Mouse (Mus musculus) c-Kit-positive CD71-positive TER-119-positive erythroid progenitor cells, embryonic 14.5 days (primary cell): ENCODE data around the gene Gpatch8.
"Not testable (repeated sequence)": the region's sequence is repeated elsewhere in the genome, so short reads cannot be mapped to it uniquely, and the experiment has no call there.

Experiments
- DNase-seq: peaks from one replicate; pipeline ENCODE4 v3.0.0-alpha.2; 2013; ENCODE audit warnings: low spot score

The Gpatch8 gene

DNA sequence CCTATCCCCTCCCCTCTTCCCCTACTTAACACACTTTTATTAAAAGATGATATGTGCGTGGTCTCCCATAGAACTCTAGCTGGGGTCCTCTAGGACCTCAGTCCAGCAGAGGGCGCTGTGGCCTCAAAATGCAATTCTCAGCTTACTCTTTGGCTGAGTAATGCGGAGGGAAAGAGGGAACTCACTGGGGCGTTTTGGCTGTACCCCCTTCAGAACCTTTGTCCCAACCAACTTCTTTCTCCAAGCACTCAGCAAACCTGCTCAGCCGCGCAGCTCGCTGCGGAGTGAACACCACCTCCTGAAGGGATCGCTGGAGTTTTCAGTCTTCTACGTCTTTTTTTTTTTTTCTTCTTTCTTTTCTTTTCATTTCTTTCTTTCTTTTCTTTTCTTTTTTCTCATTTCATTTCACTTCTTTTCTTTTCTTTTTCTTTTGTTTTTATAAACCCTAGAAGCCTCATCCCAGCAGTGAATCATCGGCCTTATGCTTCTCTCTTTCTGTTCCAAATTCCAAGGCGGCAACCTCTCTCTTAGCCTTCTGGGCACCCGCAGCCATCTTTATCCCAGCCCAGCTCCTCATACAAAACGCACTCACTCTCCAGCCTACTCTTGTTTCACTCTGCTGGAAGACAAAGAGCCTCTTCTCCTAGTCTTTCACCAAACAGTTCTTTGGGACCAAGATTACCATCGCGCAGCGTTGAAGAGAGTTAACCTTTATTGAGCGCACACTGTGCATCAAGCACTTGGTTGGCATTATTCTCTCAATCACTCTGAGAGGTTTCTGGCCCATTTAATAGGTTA lies 16.9 kb upstream of the Gpatch8 start:
- peak; percentile 88 for DNase-seq

DNA sequence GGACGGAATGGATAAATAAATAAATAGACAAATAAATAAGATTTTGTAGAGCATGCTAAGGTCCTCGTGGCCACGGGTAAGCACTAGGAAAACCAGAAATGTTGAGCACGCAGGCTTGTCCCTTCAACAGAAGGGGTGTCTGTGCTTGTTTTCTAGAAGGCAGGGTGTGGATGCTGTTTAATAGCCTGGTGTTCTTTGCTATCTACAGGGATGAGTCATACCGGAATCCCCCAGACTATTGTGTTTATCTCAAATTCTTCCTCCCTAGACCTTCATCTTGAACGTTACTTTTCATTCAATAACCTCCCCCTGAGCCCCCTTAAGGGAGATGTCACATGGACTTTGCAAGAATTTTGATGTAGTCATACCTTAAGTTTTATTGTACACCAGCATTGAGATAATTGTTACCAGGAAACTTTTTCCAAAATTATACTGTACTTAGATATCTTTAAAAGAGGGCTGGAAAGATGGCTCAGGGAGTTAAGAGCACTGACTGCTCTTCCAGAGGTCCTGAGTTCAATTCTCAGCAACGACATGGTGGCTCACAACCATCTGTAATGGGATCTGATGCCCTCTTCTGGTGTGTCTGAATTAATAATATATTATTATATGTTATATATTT lies 12.7 kb upstream of the Gpatch8 start:
- no peak for DNase-seq

DNA sequence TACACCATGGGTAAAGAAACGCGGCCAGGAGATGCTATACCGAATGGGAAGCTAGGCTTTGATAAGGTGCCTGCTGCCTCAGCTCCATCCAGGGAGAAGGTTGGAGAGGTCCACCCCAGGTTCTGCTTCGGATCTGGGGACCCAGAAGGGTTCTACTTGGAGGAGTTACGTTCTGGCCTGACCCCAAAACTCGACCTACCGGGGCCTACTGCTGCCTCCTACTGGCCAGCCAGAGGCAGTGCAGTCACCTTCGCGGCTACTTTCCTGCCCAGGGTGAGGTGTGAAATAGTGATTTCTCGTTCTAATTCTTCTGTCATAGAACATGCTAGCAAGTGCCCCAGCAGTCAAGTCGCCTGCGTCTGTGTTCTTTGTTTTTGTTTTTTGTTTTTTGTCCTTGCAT lies 12.0 kb upstream of the Gpatch8 start:
- DNase-seq, result no peak

DNA sequence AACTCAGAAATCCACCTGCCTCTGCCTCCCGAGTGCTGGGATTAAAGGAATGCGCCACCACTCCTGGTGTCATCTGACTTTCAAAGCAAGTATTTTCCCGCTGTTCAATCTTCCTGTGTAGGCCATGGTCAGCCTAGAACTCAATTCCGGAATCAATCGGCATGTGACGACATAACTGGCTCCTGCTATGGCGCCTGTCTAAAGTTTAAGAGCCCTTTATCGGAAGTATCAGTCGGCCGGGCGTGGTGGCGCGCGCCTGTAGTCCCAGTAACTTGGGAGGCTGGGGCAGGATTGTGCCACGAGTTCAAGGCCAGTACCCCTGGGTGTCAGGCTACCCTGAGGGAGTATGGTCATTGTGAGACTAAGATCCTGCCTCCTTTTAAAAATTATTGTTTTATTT lies 11.5 kb upstream of the Gpatch8 start:
- DNase-seq, result no peak

DNA sequence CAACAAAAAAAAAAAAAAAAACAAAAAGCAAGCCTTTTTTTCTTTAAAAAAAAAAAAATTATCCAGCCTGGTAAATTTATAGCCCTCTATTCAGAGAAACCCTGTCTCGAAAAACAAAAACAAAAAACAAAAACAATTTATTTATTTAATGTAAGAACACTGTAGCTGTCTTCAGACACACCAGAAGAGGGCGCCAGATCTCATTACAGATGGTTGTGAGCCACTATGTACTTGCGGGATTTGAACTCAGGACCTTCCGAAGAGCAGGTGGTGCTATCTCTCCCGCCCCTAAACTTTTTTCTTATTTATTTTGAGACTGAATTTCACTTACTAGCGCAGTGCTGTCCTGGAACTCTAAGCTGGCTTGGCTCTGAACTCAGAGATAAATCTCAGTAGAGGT lies 11.0 kb upstream of the Gpatch8 start:
- no peak for DNase-seq

DNA sequence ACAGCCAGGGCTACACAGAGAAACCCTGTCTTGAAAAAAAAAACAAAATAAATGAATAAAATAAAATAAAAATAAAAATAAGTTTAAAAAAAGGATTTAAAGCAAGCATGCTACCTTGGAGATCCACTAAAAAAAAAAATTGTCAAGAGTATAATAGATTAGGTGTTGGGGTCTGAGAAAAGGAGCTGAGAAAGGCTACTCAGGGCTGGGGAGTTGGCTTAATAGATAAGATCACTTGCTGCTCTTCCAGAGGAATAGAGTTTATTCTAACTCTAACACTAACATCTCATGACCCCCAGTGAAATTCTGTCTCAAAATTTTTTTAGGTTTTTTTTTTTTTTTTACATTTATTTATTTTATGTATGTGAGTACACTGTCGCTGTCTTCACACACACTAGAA lies 10.1 kb upstream of the Gpatch8 start:
- no peak for DNase-seq

DNA sequence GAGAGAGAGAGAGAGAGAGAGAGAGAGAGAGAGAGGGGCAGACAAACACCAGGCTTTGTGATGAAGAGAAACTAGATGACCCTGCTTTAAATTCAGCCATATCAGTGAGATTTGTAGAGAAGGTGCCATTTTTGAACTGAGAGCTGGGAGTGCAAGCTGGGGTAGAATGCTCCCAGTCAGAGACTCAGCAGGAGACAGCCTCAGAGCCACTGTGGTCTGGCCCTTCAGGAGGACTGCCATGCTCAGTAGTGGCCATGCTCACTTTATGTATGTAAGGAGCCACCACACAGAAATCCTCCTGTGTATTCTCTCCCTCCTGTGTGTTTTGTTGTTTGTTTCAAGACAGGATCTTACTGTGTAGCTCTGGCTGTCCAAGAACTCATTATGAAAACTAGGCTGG lies 9.5 kb upstream of the Gpatch8 start:
- no peak for DNase-seq

DNA sequence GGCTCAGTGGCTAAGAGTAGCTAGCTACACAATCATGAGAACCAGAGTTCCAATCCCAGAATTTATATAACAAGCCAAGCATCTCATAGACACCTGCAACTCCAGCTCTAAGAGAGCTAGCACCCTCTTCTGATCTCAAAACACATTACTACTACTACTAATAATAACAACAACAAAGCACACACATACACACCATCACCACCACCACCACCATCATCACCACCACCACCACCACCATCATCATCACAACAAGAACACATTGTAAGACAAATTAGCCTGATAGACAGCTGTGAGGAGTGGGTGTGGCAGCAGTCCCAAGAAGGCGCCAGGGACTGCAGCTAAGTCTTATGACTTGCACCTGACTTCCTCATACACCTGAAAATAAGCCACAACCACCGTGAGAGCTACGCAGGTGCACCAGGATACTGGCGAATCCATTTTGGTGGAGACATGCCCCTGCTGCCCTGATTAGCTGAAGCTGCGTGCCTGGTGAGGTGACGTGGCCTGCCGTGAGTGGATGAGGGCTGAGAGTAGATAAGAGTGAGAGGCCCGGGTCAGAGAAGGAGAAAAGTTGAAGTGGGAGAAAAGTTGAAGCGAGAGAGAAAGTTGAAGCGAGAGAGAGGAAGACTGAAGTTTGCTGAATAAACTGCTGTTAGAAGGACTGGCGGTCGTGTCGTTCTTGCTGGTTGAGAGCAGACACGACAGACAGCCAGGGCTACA lies 8.9 kb upstream of the Gpatch8 start:
- DNase-seq, result not testable (repeated sequence)

DNA sequence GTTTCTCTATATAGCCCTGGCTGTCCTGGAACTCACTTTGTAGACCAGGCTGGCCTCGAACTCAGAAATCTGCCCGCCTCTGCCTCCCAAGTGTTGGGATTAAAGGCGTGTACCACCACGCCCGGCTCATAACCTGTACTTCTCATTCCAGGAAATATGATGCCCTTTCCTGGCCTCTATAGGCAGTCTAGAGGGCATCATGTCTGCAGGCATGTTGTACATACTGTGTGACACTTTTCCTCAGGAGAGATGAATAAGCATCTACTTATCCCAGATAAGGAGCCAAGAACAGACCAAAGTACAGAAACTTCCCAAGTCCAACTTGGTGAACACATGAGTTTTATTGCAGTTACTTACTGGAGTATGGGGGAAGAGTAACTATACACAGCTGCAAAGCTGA lies 2.5 kb upstream of the Gpatch8 start:
- DNase-seq, result no peak

DNA sequence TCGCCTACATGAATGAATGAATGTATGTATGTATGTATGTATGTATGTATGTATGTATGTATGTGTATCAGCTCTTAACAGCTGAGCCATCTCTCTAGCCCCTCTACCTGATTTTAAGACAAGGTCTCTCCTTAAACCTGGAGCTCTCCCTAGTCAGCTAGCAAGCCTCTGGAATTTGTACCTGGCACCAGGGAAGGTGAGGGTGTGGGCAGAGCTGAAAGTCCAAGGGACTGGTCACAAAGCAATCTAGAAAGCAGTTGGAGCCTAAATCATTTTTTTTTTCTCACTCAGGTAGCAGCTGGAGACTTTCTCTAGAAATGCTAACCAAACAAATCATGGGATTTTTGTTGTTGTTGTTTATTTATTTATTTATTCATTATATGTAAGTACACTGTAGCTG lies 1.2 kb upstream of the Gpatch8 start:
- no peak for DNase-seq

DNA sequence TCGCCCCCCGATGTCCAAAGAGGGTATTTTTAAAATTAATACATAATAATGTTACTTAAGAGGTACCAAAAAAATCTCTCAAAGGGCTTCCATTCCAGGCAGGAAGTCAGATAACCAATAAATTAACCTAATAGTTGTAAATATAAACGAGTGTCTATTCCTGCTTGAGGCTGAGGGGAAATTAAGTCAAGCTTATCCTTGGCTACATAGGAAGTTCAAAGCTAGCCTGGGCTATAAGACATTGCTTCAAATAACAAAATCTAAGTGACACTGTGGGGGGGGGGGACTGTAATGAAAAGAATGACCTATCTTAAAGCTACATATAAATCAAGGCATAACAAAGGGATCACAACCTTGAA lies 503 bp upstream of the Gpatch8 start:
- no peak for DNase-seq

DNA sequence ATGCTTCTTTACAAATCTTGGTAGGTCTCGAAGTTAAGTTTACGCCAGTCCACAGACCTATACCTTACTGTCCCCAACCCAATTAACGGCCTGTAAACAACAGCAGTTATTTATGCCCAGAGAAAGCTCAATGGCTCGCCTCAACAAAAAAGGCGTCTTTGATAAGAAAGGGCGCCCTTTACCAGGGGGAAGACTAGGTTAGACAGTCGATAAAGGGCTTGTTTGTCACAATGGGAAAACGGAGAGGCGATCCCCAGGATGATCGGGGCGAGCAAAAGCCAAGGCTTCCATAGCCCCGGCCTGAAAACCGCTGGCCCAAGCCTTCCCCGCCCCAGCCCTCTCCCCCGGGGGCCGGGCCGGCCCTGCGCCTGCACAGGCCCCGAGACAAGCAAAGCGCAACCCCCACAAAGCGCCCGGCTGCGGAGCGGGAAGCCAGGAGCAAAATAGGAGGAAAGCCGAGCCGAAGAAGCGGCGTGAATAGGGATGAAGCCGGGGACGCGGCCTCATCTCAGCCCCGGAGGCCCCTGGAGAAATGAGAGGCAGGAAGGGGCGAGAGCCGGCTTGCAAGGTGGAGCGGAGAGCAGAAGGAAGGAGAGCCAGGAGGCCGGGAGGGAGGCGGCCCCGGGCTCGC lies 677 bp downstream of the Gpatch8 start:
- DNase-seq, result no peak

DNA sequence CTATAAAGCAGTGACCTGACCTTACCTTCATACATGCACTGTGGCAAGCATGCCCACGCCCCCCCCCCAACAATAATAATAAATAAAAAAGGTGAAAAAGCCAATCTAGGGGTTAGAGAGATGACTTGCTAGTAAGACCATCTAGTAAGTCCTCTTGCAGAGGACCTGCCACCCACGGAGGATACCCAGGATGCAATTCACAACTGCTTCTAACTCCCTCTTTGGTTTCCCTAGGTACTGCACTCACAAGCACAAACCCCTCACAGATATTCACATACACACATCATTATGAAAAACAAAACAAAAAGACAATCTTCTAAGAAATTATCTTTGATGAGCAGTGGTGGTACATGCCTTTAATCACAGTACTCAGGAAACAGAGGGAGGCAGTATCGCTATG lies 4.1 kb downstream of the Gpatch8 start:
- DNase-seq, result no peak

DNA sequence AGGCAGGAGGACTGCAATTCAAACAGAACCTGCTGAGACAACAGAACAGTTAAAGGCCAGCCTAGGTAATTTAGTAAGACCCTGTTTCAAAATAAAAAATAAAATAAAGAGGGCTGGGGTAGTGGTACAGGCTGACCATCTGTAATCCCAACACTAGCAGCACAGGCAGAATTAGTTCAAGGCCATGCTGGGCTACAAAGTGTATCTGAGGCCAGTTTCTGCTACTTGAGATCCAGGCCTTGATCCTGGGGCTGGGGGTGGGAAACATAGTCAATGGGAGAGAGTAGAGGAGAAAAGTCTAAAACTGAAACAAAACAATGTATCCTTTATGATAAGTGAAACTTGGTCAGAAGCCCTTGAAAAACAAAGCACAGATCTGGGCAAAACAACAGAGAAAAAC lies 5.0 kb downstream of the Gpatch8 start:
- no peak for DNase-seq

DNA sequence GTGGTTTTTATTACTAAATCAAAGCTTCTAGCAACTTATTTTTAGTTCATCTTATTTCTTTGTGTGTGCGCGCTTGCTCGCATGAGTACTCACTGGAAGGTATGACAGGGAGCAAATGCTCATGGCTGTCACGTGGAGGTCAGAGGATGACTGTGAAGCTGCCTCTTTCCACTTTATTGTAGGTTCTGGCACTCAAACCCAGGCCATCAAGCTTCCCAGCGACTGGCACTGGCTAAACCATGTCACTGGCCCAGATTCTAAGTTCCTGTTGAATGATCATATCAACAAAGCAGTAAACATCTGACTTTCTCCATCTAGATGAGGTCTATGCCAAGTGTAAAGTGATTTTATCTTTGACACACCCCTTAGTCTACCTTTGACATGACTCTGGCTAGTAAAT lies 14.7 kb downstream of the Gpatch8 start:
- DNase-seq, result no peak

DNA sequence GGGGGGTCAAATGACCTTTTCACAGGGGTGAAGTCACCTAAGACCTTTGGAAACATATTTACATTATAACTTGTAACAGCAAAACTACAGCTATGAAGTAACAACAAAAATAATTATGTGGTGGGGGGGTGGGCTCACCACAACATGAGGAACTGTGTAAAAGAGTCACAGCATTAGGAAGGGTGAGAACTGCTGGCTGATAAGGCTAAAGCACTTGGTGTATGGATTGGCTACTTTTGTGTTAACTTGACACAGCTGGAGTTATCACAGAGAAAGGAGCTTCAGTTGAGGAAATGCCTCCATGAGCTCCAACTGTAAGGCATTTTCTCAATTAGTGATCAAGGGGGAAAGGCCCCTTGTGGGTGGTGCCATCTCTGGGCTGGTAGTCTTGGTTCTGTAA lies 15.9 kb downstream of the Gpatch8 start:
- DNase-seq, result not testable (repeated sequence)

DNA sequence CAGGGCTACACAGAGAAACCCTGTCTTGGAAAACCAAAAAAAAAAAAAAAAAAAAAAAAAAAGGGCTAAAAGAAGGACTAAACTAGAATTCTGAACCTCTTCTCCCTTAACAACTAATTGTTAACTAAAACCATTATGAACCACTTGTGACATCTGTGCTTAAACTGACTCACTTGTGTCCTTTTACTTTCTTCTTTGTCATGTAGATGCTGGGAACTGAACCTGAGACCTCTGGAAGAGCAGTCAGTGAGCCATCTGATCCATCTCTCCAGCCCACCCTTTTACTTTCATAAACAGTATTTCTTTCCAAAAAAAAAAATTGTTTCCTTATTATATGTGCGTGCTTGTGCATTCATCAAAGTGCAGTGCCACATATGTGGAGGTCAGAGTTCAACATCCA lies 16.5 kb downstream of the Gpatch8 start:
- no peak for DNase-seq

DNA sequence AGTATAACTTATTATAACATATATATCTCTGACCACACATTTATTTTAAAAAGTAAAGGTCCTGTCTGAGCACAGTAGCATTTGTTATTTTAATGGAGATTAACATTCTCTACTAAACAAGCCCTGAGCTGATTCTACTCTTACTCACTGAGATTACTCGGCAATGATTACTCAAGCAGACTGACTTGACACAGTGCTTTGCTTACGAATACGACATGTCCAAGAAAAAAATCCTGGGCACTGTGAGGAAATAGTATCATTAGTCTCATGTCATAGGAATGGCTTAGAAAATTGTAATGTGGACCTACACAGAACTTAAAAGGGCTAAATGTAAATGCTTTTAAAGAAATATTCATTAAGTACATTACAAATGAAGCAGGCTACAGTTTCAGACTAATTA lies 20.0 kb downstream of the Gpatch8 start:
- no peak for DNase-seq

DNA sequence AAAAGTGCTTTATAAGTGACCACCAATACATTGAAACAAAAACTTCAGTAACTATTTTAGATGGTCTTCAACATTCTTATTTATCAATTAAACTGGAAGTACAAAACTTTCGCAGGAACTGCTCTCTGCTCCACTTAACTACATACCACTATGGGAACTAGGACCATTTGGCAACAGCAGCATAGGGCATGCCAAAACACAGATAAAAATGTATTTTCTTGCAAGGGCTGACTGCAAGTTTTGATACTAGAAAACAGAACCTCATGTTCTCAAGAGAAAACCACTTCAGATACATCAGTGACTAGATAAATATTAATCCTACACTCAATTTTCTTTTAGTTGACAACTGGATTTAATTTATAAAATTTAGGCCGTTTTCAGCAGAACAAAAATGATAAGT lies 22.1 kb downstream of the Gpatch8 start:
- no peak for DNase-seq

DNA sequence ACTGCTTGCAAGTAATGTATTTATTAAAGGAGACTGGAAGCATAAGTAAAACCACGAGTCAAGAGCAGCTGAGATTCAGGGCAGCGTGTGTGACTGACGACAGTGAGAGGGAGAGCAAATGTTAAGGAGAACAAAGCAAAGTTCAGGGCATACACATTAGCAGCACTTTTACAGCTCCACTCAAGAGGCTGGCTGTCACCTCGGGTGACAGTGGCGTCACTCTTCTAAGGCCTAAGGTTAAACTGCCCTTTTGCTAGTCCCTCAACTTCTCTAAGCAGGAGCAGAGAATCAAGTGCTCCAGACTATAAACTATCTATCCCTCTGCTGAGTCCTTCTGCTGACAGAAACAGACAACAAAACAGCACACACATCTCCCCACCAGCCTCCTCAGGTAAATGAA lies 24.8 kb downstream of the Gpatch8 start:
- no peak for DNase-seq

DNA sequence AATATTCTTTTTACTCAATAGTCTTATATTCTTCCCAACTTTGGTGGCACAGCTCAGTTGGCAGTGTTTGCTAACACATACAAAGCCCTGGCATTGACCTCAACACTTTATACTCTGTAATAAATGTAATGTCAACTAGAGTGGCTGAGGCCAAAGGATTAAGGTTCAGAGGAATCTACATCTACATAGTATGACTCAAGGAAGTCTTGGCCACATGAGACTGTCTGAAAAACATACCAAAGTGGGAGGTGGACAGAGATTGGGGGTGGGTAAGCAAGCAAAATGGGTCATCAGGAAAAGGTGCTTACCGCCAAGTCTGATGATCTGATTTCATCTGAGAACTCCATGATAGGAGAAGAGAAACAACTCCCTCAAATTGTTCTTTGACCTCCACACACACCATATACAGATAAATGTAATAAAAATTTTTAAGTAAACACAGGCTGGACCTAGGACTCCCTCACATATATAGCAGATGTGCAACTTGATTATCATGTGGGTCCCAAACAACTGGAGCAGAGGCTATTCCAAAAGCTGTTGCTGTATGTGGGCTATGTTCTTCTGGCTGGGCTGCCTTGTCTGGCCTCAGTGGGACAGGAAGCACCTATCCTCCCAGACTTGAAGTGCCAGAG lies 41.3 kb downstream of the Gpatch8 start:
- DNase-seq, result no peak

DNA sequence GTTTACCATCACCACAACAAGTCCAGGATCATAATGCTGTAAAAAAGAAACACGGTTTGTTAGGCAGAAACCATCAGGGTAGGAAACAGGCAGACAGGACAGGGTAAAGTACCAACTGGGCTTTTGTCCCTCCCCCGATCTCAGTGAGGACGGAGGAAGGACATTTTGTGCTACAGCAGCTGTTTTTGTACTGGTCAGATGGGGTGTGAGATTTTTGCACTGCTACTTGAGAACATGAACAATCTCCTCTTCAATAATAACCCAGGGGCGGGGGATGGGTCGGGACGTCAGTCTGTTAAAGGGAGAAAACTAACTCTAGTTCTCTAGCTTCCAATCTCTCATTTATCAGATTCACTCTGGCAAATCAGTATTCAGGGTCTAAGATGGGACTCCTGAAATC lies 46.0 kb downstream of the Gpatch8 start:
- DNase-seq, result no peak

DNA sequence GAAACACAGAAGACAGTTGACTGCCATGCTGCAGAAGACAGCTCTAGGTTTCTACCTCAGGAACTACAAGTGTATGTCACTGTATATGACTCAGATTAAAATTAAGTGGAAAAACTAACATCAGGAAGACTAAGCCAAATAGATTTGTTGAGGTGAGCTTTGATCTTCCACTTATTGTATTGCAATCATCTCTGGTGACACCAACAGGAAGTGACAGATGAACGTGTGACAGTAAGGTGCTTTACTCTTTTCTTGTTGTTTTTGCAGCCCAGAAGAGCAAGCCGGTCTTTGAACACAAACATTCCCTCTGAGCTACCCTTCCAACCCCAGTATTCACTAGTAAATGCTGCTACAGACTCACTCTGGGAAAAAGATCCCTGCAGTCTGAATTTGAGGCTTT lies 59.5 kb downstream of the Gpatch8 start:
- no peak for DNase-seq
